Mouse (Mus musculus) ES-E14 (cell line): ENCODE measurements around the gene Gen1. TPM values are rescaled to one million over a fixed set of nuclear protein-coding genes. Genes with fewer than 3 reads are reported as not detected.

Experiments
- DNase-seq: peaks from one replicate; pipeline ENCODE4 v3.0.0-alpha.2; 2013; ENCODE audit warnings: low read depth, low spot score
- H3K27ac ChIP-seq: 2 replicates; pipeline ENCODE4 v1.5.1; 2012; ENCODE audit warnings: low read depth, mild to moderate bottlenecking, low read length, moderate library complexity, mixed read lengths; ENCODE audit not compliant: poor library complexity, insufficient read depth, severe bottlenecking
- H3K36me3 ChIP-seq: 2 replicates; pipeline ENCODE4 v1.6.1; 2012; ENCODE audit warnings: mild to moderate bottlenecking, low read length, moderate library complexity, mixed read lengths; ENCODE audit not compliant: control insufficient read depth, poor library complexity, insufficient read depth, severe bottlenecking
- H3K4me1 ChIP-seq, 2 experiments: fragments of 150-350 bp in 1 of 2; sonication (generic) in 1 of 2; 2 replicates each; pipeline ENCODE4 v1.6.1; 2012; ENCODE audit warnings: low read length in 2 of 2, mild to moderate bottlenecking in 1 of 2, mixed read lengths in 1 of 2; ENCODE audit not compliant: control insufficient read depth in 2 of 2, insufficient read depth in 2 of 2, poor library complexity in 1 of 2
- H3K4me3 ChIP-seq, 2 experiments: fragments of 150-350 bp in 1 of 2; sonication (generic) in 1 of 2; 2 replicates each; pipeline ENCODE4 v1.5.1; 2012; ENCODE audit warnings: low read length in 2 of 2, low read depth in 1 of 2, mild to moderate bottlenecking in 1 of 2, mixed read lengths in 1 of 2; ENCODE audit not compliant: insufficient read depth in 1 of 2, poor library complexity in 1 of 2, severe bottlenecking in 1 of 2
- H3K9ac ChIP-seq: 2 replicates; pipeline ENCODE4 v1.6.1; 2012; ENCODE audit warnings: low read depth, mild to moderate bottlenecking, low read length, mixed read lengths; ENCODE audit not compliant: poor library complexity, insufficient read depth, severe bottlenecking
- H3K9me3 ChIP-seq: fragments of 150-350 bp; sonication (generic); 2 replicates; pipeline ENCODE4 v1.6.1; 2012; ENCODE audit warnings: low read depth, mild to moderate bottlenecking, low read length; ENCODE audit not compliant: control insufficient read depth, insufficient read depth
- CHD2 ChIP-seq: IDR thresholded peaks from 2 replicates; pipeline ENCODE4 v1.6.1; 2014; ENCODE audit warnings: mild to moderate bottlenecking, low read depth, low read length, inconsistent platforms
- HCFC1 ChIP-seq: IDR thresholded peaks from 2 replicates; pipeline ENCODE4 v1.6.1; 2012; ENCODE audit warnings: low read length, inconsistent platforms, borderline replicate concordance; ENCODE audit not compliant: insufficient read depth
- MAFK ChIP-seq: IDR thresholded peaks from 2 replicates; pipeline ENCODE4 v1.6.1; 2014; ENCODE audit warnings: mild to moderate bottlenecking, low read depth, low read length, inconsistent platforms; ENCODE audit not compliant: insufficient read depth
- ZC3H11A ChIP-seq: IDR thresholded peaks from 2 replicates; pipeline ENCODE4 v1.6.1; 2012; ENCODE audit warnings: low read depth, mild to moderate bottlenecking, inconsistent platforms, low read length, borderline replicate concordance
- ZNF384 ChIP-seq: IDR thresholded peaks from 2 replicates; pipeline ENCODE4 v1.6.1; 2012; ENCODE audit warnings: low read depth, low read length, inconsistent platforms
- in situ Hi-C, 2 experiments: fragments of 600-800 bp; cut with MboI; formaldehyde crosslinking; loops; one replicate each; pipeline ENCODE4 v1.15.1; 2025; ENCODE audit warnings: low sequenced_read_pairs in 2 of 2, inconsistent platforms in 1 of 2; ENCODE audit not compliant: unreplicated experiment in 2 of 2
- total RNA-seq: library from RNA; depleted of rRNA; stranded (reverse); fragments of 300-350 nt; gene quantifications from 2 replicates; pipeline ENCODE4 v1.2.3, GENCODE M21; 2012; rRNA removed

The Gen1 gene
- total RNA-seq: 19.8 and 23.4 TPM in 2 replicates

GRCm38 (mm10) chr12:11265382-11266281 is at the start of gene Gen1, which contains the start of gene Smc6:
Gene Gen1, minus strand, starts transcription at chr12:11265801.
Gene Smc6, plus strand, starts transcription at chr12:11265886.
- in situ Hi-C loops: no loop called here
- TF ChIP-seq ZC3H11A (no peak), CHD2 (no peak), ZNF384 (no peak), HCFC1 (peak; percentile 57; the same call in 1 of the 2 replicates), MAFK (no peak)
- Histone ChIP-seq H3K9me3 (no peaks in the 10 kb centered on the region), H3K36me3 (no peaks in the 10 kb centered on the region), H3K4me1 (peaks cover 1 to 2% of the 10 kb centered on the region in 2 experiments; a peak in 2 of 4 replicates), H3K9ac (peak within 1 kb of the TSS; percentile 98), H3K27ac (peak within 1 kb of the TSS; percentile 77), H3K4me3 (peak within 1 kb of the TSS; percentile 96 to 98)
- peak; percentile 95 for DNase-seq

- TF ChIP-seq MAFK (no peak), ZC3H11A (no peak), CHD2 (no peak), HCFC1 (no peak), ZNF384 (no peak)
- Histone ChIP-seq H3K9ac (no peak overlapping the region), H3K27ac (no peak overlapping the region), H3K4me3 (no peak overlapping the region), H3K9me3 (no peaks in the 10 kb centered on the region), H3K36me3 (peaks cover 14% of the 10 kb centered on the region), H3K4me1 (no peaks in the 10 kb centered on the region)
- no peak for DNase-seq
- in situ Hi-C loops: no loop called here
Measured at GRCm38 (mm10) chr12:11313840-11314239, 48.2 kb upstream of the Gen1 start.

GRCm38 (mm10) chr12:11311106-11311505 is 45.5 kb upstream of the Gen1 start:
- no peak overlapping the region; the same call in 1 of the 2 replicates for H3K27ac ChIP-seq
- H3K9me3 ChIP-seq: no peaks in the 10 kb centered on the region
- no peak overlapping the region for H3K9ac ChIP-seq
- H3K4me3 ChIP-seq: no peak overlapping the region
- in situ Hi-C loops: no loop called here
- no peak for DNase-seq
- TF ChIP-seq ZC3H11A (no peak), HCFC1 (no peak)
- peaks cover 10% of the 10 kb centered on the region for H3K36me3 ChIP-seq
- H3K4me1 ChIP-seq: no peaks in the 10 kb centered on the region

- Histone ChIP-seq H3K4me3 (no peak overlapping the region), H3K9ac (no peak overlapping the region), H3K36me3 (peaks cover 22% of the 10 kb centered on the region), H3K4me1 (no peaks in the 10 kb centered on the region), H3K9me3 (no peaks in the 10 kb centered on the region), H3K27ac (no peak overlapping the region)
- TF ChIP-seq MAFK (0 out of 2 replicates have a peak, but pooled peaks have one; percentile 26), ZC3H11A (no peak)
- in situ Hi-C loops: no loop called here
- DNase-seq: no peak
Measured at GRCm38 (mm10) chr12:11306753-11307645, 41.4 kb upstream of the Gen1 start.
